Mouse (Mus musculus) frontal cortex, postnatal 36 days (tissue): ENCODE results near the gene Sirpa.

Experiments used
- DNase-seq, 2 experiments: peaks; one replicate each; pipeline ENCODE4 v3.0.0; 2022; ENCODE audit warnings: low spot score in 2 of 2

Gene Sirpa

DNA sequence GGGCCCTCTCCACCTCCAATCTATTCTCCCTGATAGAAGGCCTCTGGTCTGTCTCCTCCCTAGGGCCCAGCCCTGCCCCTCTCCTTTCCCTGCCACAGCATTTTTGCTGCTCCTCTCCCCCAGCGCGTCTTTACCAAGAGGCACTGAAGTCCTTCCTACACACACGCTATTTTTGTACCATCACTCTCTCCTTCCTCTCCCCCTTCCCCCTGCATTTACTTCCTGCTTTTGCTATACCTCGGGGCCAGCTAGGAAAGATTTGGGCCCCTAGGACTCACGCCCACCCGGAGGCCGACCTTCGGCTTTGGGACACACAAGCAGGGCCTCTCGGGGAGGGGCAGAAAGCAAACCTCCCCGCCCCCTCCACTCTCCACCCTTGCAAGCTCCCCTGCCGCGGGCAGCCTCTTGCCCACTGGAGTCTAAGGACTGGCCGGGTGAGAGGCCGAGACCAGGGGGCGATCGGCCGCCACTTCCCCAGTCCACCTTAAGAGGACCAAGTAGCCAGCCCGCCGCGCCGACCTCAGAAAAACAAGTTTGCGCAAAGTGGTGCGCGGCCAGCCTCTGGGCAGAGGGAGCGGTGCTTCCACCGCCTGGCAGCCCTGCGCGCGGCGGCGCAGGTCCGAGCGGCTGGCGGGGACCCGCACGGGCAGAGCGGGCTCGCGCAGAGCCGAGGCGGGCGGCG lies at the start of gene Sirpa:
Gene Sirpa, plus strand, starts transcription at position 377 of the 682 bp plus-strand sequence.
- DNase-seq: peak; percentile 79 to 80

DNA sequence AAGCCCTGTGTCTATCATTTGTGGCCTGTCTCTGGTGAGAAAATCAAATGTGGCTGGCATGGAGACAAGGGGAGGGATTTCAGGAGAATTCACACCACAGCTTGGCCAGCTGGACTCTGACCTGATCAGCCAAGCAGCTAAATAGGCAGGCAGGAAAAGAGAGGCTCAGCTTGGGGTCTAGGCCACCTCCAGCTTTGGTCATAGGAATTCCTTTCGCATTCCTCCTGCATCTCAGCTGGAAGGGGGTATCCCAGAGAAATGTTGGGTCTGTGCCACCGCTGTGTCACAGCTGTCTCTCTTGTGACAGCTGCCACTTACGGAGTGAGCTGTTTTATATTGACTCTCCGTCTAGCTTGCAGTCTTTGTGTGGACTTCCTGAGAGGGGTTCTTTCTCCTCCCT lies 48.2 kb upstream of the Sirpa start:
- DNase-seq: no peak

DNA sequence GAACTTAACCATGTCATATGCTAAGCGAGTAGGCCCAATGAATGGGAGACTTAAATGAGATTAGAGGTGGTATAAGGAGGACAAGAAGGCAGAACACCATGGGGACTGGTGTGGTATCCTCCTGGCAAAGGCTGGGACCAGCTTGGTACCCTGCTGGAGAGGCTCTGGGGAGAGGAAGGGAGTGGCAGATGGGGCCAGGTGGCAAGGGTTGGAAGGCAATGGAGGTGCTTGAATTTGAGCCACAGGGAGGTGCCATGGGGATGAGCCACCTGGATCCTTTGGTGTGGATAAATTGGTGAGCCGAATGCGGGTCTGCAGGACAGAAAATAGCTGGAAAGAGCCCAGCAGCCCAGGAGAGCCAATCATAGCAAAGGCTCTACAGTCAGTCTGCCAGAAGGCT lies 47.7 kb upstream of the Sirpa start:
- DNase-seq: no peak

GRCm38 (mm10) chr2:129545596-129545995 lies 47.0 kb upstream of the Sirpa start:
- no peak for DNase-seq

- no peak for DNase-seq
Measured at GRCm38 (mm10) chr2:129546772-129547171, 45.9 kb upstream of the Sirpa start.

- no peak for DNase-seq
Measured at GRCm38 (mm10) chr2:129549537-129550135, 43.0 kb upstream of the Sirpa start.

DNA sequence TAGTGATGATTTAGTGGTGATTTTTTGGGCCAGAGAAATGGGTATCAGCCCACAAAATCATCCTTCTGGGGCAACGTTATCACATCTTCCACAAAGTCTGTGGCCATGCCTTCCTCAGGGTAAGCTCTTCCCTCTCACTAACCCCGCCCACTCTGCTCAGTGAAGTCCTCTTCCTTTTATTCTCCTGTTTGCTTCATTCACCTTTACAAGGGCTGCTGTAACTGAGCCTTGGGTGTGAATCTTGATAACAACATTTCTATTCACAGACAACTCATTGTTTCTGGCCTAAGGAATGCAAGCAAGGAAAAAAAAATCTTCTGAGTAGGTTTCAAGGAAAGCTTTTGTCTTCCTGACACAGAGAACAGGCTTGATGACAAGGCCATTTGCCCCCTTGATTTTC lies 41.9 kb upstream of the Sirpa start:
- DNase-seq: no peak

- DNase-seq: no peak
Measured at GRCm38 (mm10) chr2:129556081-129556480, 36.6 kb upstream of the Sirpa start.

- DNase-seq: no peak
Measured at GRCm38 (mm10) chr2:129558008-129558874, 34.4 kb upstream of the Sirpa start.

GRCm38 (mm10) chr2:129558875-129559219 lies 33.8 kb upstream of the Sirpa start:
- DNase-seq: no peak

DNA sequence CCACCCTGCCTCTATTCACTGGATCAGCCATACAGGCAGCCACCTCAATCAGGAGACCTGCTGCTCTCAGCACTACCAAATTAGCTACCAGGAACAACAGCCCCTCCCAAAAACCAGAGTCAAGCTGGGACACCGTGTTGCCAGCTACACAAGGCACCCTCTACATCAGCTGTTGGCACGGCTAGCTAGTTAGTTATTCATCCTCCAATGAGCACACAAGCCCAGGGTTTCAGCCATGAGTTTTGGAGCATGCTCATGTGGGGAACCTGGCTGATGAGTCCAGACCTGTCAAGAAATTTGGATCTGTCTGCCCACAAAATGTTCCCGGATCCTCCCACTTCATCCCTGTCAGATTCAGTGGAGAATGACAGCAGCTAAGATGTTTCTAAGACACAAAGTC lies 30.8 kb upstream of the Sirpa start:
- peak; percentile 47 to 49 for DNase-seq

- DNase-seq: peak in 1 of 2 experiments; percentile 51
Measured at GRCm38 (mm10) chr2:129563944-129564709, 28.5 kb upstream of the Sirpa start.

DNA sequence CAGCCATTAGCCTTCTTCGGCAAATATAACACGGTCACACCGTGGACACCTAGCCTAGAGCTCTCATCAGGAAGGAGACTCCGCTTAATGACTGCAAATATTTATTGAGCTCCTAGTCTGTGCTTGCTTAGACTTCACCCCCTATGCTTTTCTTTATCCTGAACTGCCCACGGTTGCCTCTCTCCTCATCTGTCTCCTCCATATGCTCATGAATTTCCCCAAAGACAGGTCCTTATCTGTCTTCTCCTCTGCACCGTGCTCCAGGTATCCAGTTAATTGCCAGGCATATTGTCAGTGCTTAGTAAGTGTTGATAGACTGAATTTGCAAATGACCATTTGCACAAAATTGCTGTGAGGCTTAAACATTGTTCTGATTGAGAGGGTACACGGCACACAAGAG lies 23.5 kb upstream of the Sirpa start:
- DNase-seq: peak in 1 of 2 experiments; percentile 63

DNA sequence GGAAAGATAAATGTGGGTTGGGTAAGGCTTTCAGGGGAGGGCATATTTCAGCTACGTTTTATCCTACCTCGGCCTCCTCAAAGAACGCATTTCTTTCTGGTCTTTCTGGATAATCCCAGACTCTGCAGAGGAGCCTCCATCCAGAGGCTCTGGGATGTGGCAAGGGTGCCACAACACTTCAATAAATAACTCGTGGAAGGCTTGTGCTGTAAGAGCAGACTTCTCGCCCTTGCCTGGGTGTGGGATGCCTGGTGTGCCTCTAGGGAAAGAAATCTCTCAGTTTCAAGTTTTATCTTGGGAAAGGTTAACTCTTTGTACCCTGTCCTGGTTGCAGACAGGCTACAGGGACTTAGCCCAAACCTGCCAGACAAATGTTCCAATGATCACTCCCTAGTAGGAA lies 23.1 kb upstream of the Sirpa start:
- peak in 1 of 2 experiments; percentile 40 for DNase-seq

DNA sequence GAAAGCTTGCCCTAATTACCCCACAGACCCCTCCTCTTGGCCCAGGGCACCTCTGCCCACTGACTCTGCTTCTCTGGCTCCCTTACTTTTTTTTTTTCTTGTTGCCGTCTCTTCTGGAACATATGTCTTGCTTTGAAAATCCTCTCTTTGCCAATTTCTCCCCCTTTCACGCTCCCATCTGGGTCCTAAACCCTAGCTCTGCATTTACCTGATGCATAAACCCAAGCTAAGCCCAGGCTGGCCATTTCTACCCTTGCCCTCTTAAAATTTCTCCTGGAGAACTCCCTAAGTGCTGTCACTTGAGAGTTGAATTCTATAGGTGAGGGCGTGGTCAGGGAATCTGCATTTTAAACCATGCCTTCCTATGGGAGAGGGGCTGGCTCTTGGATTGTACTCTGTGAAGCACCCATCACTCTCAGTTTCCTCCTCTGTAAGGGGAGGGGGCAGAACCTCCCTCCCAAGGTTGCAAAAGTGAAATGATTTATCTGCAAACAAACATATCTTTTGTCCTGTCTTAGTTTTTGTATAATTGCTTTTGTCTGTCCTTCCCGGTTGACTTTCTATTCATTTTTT lies 18.8 kb upstream of the Sirpa start:
- no peak for DNase-seq

DNA sequence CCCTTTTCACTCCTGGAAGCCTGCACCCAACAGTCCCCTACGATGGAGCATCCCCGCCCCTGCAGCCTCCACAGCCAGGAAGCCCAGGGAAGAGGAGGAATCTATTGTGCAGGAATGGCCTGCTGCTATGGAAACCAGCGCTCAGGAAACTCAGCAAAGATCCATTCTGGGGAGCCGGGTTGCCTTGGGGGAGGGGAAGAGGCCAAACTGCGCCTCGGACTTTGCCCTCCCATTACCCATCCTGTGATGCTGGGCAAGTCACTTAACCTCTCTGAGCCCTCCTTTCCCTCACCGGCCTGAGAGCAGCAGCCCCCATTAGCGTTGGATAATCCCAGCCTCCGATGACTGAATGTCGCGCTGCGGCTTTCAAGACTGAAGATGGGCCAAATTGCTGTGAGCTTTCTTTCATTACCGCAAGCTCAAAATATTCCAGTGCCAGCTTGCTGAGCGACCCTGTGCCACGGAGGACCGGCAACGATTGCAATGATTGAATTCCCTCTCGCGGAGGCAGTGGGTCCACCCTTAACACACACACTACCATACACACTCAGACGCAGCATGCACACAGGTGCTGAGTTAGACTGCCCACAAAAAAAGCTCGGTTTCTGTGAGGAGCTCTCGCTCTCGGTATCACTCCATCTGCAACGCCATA lies 18.1 kb upstream of the Sirpa start:
- DNase-seq: peak; percentile 77 to 83

GRCm38 (mm10) chr2:129575113-129575512 lies 17.5 kb upstream of the Sirpa start:
- no peak for DNase-seq

DNA sequence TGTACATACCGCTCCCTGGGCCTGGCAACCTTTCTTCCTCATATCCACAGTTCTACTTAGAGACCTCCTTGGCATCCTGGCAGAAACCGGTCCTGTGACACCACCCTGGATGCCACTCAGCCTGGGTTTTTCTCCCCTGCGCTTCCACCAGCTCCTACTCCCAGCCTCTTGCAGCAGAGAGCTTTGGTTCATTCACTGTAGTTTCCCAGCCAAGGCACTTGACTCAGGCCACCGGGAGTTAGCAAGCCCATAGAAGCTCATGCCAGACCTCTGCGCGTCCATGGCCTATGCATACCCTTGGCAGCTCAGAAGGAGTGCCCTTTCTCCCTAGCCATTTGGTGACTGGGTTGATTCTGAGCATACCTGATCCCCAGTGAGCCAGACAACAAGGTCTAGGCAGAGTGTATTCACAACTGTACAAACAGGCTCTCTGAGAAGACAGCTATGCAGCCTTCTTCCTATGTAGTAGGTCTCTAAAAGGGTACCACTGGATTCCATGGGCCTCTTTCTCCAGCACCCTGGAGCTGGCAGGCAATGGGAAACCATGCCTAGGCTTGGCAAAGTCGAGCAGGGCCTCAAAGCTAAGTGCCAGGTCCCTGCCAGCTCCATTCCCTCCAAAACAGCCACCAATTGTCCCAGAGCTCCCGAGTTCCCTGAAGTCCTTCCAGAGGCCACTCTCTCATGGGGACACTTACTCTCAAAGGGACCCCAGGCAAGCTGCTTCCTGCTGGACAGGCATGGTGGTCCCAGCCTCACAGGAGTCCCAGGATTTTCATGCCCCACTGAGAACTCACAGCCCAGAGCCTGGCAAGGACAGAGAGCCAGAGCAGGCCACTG lies 15.8 kb upstream of the Sirpa start:
- peak in 1 of 2 experiments; percentile 64 for DNase-seq

DNA sequence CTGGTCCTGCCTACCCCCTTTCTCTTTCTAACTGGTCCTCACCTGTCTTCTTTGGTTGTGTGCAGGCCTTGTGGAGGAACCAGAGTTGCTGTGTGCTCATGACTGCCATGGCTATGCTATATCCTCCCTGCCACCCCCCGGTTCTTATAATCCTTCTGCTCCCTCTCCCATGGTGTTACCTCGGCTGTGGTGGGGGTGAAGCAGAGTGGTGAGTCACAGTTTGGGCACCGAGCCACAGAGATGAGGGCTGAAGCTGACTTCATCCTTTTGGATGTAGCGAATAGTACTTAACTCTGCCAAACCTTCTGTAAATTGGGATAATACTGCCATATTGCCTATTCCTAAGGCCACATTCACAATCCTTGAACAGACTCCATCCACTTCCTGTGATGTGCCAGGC lies 12.0 kb upstream of the Sirpa start:
- DNase-seq: peak; percentile 82 to 83

GRCm38 (mm10) chr2:129581826-129582225 lies 10.8 kb upstream of the Sirpa start:
- DNase-seq: no peak
